Mouse (Mus musculus): ENCODE measurements at regions not wholly inside any gene's neighbourhood (a gene's known extent, or its start where the extent isn't known, plus 50 kb on each side); places are given as distances from the start of the nearest gene placed in this dataset.

DNA sequence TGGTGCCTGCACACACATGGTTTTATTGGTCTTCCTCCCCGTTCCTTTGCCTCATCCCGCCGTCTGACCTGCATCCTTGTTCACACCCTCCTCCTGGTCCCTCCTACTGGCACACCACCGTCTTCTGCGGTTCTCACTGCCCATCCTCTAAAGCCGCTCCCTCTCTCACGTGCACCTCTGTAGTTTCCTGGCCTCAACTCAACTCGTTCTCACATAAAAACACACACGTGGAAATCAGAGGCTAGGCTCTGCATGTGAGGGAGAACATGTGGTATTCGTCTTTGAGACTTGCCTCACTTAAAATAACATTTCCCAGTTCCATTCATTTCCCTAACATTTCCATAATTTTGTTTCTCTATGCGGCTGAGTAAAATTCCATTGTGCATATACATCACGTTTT lies 69.5 kb downstream of the Aldh8a1 start:
- no peak for DNase-seq

DNA sequence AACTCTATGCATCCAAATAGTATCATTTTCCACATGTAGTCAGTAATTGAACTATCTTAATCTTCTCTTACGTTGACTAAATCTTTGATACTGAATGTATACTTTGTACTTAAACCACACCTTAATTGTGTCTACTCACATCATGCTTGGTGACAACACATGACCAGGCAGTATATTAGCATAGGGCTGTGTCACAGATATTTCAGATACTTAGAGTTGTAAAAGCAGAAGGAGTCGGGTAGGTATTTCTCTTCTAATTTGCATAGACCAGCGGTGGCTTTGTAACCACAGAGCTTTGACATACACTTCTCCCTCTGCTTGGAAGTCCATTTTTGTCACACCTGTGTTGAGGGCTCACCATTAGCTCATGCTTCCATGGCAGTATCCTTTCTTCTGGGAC lies 71.0 kb downstream of the Aldh8a1 start:
- DNase-seq: no peak

DNA sequence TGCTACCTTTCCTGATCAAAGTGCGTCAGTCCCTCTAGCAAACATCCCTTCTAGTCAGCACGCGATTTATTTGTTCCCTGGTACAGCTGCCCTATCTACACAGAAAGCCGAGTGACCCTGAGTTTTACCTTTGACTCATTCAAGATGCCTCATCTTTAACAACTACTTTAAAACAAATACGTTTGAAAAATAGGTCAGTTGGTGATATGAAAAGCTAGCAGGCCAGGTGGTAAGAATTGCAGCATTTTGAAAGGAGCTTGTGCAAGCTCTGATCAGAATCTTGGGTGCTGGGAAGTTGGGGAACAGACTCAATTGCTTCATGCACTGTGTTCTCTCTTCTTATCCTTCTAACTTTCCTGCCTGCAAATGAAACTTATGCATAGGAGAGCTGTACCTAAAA lies 71.9 kb downstream of the Aldh8a1 start:
- no peak for DNase-seq

DNA sequence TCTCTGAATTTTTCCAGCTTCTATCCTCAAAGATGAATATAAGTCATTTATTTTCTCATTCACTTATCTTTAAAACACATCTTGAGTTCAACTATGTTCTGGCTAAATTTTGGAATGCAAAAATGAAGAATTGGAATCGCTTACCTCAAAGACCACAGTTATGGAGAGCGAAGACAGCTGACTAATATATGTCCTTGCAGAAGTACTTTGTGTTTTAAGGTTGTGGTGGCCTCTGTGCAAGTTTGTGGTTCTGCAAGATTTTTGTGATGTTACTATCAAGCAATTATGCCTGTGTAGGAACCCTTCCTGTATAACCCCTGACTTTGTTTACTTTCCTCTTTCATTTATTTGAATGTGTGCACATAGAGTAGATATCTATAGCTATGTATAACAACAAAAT lies 75.5 kb downstream of the Aldh8a1 start:
- DNase-seq: no peak

DNA sequence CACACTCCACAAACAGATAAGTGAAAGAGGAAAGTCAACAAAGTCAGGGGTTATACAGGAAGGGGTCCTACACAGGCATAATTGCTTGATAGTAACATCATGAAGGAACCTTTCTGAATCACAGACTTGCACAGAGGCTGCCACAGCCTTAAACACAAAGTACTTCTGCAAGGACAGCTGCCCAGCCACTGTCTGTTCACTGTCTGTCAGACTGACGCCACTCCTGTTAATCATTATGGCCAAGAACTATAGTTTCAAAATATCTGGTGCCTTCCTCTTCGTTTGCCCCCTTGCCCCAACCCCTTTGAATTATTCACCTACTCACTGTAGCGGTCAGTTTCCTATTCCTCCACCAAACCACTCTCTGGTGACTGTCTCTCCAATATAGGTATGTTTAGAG lies 76.4 kb downstream of the Aldh8a1 start:
- DNase-seq: no peak

DNA sequence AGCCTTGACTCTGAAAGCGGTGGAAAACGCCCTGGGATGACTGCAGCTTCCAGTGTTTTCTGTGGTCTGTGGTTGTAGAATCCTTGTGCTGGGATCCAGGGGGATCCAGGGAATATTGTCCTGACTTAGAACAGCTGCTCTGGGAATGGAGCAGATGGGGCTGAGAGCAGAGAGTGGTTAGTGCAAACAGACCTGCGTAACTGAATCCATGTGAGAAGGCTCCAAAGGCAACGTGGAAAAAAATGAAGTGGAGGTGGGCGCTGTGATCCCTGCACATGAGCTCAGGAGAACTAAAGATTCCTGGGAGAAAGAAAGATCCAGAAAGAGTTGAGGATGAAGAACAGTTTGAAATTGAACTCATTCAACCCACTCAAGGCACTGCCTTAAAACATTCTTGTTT lies 77.1 kb downstream of the Aldh8a1 start:
- no peak for DNase-seq

DNA sequence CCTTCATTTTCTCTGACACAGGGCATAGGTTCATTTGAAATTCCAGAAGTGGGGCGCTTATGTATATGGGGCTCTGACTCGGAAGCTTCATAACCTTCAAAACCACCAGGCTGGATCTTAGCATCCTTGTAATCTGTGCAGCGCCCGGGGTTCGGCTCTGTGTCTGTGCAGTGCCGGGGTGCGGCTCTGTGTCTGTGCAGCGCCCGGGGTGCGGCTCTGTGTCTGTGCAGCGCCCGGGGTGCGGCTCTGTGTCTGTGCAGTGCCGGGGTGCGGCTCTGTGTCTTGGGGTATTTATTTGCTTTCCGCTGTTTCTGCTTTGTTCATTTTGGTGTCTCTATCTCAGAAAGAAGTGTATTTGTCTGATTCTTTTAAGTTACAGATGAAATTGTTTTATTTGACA lies 77.7 kb downstream of the Aldh8a1 start:
- DNase-seq: no peak

DNA sequence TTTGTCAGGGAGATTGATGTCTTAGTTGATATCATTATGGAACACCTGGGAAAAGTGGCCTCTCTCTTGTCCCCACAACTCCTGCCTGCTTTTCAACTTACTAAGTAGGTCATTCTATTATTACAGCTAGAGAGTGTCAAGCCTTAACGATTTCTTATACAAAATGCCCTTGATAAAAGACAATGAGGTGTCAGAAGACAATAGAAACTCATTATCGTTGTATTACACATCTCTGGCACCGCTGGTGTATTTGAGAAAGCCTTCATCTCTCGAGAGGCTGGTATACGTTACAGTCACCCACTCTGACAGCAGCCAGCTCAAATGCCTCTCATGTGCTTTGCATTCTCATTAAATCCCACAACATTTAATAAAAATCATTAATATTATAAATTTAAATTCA lies 78.8 kb downstream of the Aldh8a1 start:
- no peak for DNase-seq

DNA sequence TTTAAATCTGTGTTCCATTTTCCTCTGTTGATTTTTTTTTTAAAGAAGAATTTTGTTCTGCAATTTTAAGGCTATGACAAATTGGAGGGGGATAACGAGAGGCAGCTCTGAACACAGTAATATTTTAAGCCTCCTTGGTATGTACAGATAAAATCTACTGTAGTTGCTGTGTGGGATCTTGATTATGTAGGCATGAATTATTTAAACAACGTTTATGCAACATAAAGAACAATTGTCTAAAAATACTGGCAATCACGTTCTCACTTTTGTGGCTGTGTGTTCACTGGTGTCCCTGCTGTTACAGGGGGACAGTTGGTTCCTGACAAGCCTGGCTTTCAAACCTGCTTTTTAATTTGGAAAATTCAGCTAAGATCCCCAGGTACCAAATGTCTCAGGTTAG lies 79.3 kb downstream of the Aldh8a1 start:
- DNase-seq: no peak

DNA sequence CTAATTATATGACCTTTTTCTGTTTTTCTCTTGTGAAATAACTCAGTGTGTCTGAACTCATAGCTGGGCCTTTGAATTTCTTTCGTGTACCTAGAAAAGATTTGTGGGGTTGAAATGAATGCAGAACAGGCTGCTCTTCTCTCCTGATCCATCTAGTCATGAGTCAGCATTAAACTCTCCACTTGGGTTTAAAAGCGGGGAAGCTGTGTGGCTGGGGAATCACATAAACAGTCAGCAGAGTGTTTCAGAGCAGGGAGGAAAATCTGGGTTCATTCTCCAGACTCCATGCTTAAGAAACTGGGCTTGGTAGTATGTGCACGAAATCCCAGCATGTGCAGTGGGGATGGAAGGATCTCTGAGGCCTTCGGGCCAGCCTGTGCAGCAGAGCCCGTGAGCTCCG lies 79.9 kb downstream of the Aldh8a1 start:
- DNase-seq: no peak

DNA sequence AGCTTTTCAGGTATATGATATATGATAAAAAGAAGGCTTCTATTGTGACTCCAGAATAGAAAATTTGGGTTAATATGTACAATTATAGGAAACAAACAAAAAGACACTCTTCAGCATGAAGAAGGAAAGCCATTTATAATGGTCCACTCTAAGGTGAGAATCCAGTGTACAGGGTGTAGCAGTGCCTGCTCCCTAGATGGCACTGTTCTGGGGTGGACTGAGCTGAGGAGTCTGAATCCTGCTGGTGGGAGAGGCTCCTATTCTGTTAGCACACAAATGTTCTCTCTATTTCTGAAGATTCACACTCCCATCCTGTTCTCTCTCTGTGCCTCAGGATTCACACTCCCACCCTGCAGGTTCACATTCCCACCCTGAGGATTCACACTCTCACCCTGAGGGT lies 81.5 kb downstream of the Aldh8a1 start:
- no peak for DNase-seq

DNA sequence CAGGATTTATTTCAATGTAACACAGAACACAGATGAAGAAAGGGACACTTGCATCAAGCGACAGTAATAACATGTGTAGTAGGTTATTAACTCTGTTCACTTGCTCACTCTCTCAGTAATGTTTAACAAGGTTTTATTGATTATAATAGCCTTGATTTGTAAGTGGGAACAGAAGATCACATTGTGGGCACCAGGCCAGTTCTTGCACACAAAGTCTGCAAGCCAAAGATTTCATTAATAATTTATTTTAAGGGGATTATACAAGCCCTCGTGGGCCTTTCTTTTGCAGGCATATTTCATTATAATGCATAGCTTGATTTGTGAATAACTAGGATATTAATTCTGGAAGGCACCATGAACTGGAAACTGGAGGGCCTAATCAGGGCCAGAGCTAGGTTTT lies 83.0 kb downstream of the Aldh8a1 start:
- no peak for DNase-seq

DNA sequence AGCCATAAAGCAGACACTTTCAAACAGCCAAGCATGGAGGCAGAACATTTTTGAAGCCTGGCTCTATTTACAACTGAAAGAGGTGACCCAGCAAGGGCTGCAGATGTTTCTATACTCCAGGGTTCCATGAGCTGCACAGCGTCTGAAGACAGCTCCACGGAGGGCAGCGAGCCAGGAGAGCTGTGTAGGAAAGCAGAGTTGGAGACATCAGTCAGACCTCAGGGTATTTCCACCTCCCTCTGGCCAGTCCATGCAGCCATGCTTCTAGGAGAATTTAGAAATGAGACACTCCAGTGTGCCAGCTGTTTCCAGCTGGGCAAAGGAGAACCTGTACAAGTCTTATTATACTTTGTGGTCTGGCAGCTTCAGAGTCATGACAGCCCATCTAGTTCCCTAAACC lies 85.8 kb downstream of the Aldh8a1 start:
- no peak for DNase-seq

DNA sequence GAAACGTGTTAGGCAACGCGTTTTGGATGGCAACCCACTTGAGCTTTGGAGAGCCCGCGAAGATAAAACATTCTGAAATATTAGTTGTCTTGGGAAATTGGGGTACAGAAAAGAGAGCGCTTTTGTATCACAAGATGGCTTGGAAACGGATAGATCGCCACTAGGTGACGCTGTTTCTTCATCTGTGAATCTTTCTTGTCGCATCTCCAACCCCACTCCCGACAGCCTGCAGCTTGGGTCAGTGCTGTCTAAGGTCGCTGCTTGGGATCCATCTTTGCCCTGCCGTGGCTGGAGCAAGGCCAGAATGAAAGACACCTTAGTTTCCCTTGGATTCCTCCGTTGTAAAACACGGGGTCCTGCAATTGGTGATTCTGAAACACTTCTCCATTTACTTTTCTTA lies 88.3 kb downstream of the Aldh8a1 start:
- peak; percentile 67 for DNase-seq

DNA sequence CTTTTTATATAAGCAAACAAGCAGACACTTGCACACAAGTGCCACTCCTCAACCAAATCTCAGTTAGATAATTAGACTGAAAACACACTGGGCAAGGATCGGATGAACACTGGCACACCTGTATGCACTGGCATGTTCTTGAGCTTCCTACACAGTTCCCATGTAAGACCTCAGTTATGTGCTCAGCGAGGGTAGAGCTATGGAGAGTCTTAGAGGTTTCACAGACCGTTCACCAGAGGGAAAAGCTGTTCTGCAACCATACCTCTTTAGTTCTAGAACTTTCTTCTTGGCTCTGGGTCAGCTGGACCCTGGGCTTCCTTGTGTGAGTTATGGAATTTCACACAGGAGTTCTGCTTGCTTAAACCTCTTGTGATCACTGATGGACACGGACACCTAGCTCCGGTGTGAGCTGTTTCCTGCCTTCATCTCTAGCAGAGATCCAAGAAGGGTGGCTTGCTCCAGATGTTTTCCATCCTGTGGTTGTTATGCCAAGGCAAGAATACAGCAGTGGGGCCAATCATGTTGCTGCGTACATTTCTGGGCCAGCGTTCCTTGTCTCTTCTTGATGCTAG lies 88.8 kb downstream of the Aldh8a1 start:
- no peak for DNase-seq

DNA sequence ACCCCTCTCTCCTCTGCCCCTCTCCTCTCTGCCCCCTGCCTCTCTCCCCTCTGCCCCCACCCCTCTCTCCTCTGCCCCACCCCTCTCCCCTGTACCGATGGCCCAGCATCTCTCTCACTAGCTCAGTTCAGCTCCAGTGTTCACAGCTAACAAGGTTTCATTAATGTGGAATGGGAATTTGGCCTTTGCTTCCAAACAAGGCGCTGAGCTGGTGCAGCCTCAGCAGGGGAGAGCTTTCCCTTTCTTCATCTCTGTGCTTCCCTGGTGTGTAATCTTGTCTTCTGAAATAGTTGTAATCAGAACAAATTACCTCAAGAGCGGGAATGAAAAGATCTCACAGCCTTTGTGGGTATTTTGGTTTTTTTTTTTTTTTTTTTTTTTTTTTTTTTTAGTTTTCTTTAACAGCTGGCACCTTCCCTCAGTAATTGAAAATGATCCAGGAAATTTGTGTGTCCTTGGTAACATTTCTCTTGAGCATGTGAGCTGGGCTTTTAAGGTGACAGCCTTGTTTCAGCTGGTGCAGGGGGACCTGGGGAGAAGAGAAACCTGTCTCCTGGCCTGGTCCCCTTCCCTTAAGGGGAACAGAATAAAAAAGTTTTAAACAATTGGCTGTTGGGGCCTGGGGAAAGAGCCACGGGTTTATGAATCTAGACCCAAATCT lies 90.5 kb downstream of the Aldh8a1 start:
- DNase-seq: no peak

DNA sequence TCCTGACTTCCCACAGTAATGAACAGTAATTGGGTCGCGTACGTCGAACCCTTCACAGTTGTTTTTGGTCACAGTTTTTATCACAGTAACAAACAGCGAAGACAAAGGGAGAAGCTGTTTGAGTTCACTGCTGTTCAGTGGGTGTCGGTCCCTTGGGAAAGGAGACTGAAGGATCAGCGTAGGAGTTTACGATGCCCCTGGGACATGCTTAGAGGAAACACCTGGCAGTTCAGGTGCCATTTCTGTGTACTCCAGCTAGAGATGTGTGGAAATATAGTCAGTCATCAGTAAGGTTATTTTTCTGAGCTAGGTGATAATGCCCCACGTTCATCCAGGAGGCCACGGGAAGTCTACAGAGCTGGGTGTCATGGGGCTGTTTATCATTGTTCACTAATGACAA lies 91.3 kb downstream of the Aldh8a1 start:
- DNase-seq: no peak

DNA sequence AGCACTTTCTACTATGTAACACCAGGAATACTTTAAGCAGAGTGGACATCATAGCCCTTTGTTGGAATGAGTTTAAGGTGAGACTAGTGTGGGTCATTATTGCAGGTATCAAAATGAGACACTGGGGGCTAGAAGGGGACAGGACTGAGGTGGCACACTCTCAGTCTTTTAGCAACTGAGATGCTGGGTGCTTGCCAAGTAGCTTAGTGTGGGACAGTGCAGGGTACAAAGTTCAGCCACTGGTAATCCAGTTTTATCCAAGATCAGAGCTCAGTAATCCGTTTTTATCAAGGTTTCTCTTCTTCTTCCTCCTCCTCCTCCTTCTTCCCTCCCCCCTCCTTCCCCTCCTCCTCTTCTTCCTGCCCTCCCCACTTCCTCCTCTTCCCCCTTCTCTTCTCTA lies 92.9 kb downstream of the Aldh8a1 start:
- no peak for DNase-seq

DNA sequence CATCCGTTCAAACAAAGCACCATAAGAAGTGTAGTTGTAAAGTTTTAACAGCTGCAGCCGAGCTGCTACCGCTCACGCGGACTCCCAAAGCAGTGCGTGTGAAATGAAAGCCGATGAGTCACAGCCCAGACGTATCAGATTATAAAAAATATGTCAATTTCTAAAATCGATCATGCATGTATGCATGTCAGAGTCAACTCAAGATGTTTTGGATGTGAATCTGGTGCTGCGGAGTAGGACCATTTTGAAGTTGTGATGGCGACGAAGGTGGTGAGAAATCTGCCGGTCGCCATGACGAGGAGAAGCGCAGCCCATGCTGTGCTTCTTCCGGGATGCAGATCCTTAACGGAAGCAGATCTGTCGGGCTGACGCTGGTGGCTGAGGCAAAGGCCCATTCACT lies 93.5 kb downstream of the Aldh8a1 start:
- DNase-seq: no peak

DNA sequence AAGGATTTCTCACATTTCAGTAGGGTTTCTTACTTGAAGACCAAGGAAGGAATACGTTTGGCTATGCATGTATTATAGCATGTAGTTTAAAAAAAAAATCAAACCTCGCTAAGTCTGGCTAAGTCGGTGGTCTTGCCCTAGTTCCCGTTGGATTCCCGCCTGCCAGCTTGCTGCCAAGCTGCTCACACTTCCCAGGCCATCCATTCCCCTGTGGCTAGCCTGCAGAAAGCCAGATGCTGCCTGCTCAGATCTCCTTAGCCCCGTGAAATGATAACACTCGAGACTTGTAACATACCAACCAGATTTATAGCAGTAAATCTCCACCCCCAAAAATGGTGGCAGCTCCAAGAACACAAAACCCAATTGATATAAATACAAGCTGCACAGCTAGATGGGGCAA lies 97.2 kb downstream of the Aldh8a1 start:
- no peak for DNase-seq

DNA sequence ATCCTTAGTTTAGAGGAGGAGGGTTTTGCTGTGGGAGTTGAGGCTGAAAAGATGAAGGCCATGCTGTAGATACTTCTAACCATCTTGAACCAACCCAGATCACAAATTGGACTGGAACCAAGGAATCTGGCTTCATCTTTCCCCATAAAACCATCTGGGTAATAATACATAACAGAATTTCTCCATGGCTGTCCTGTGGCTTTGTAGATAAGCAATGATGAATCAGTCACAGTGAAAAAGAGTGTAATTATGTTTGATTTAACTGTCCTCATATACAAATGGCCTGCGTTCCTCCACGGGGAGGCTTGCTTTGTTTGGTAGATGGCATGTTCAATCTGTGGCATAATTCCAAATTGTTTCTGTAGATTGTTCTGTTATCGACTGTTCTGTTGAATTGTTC lies 100.9 kb downstream of the Aldh8a1 start:
- DNase-seq: no peak

DNA sequence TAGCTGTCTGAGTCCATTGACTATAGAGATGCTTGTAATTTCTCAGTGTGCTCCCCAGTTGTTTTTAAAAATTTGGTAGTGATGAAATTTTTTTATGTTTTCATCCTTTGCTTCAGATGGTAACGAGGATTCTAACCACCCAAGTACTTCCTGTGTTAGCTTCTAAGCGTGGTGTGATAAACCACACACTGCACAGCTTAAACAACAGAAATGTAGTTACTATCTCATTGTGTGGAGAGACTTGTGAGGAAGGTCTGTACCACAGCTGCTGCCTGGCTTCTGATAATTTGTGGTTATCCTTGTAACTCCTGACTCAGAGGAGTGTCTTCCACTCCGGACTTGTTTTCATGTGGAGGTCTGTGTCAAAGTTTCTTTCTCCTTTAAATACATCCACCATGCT lies 102.3 kb downstream of the Aldh8a1 start:
- no peak for DNase-seq

DNA sequence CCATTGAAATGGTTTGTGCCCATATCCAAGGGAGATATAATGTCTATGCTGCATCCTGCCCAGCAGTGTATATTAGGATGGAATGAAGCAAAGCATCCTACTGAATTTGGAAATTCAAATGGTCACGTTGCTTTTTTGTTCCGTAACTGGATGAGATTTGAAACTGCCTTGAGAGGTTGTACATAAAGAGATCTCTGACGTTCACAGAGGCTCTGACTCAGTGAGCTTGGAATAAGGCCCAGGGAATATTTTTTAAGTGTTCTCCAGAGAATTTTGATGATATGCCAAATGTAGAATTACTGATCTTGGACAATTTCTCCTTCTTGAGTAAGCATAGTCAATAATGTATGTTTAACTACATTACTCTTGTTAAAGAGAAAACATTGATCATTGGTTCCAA lies 104.2 kb downstream of the Aldh8a1 start:
- DNase-seq: no peak

DNA sequence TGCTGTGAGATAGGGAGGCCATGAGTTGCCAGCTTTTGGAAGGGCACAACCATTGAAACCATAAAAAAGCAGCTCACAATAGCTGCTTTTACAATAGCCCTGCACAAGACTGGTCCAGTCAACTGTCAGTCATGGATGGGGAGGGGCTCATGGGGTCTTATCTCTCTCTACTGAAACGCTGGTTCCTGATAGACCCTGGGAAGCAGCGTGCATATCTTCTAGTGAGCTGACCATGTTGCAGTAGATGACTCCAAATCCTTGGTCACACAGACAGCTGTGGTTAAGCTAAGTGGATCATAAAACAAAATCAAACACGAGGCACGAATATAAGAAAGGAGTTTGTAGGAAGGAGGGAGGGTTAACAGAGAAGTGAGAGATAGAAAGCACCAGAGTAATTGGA lies 105.0 kb downstream of the Aldh8a1 start:
- DNase-seq: no peak

DNA sequence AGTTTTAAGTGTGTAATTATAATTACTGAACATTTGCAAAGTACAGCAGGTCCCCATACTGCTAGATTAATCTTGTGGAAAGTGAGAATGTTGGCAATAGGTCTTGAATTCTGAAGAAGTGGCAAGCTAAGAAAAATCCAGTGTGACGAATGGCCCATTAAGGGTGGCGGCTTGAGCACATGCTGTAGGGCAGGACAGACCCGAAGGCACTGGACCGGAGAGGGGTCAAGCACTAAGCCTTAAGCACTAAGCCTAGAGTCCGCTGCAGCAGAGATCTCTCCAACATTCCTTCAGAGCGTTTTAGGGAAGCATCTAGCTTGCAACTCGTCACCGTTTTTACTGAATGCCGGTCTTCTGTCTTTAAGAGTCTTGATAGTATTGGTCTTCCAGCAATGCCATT lies 105.6 kb downstream of the Aldh8a1 start:
- DNase-seq: no peak

DNA sequence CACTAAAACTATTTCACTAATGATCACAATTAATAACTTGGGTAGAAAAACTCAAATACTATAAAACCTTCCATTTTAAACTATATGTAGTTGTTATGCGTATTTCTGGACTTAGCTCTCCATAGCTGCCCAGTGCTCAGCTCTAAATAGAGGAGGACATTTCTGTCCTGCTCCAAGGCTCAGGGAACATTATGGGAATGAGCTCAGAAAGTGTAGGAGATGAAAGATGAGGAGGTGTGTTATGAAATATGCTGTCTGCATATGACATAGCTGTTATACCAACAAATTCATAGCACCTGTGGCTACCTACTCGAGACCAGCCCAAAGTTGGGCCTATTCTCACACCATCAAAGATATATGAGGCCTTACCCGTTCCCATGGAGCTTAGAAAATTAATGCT lies 106.3 kb downstream of the Aldh8a1 start:
- no peak for DNase-seq

Data from cerebellum, adult 11-12 months (tissue).